Mouse (Mus musculus): ENCODE data around the gene Tnfsf15.

GRCm38 (mm10) chr4:63756072-63756471, 11.2 kb upstream of the Tnfsf15 start:
- TF ChIP-seq MAFK (IDR thresholded peaks at IDR 0.05; ENCODE audit: insufficient read depth, low read depth, low read length): no peak
- no peak for TF ChIP-seq CHD2 (IDR thresholded peaks at IDR 0.05; ENCODE audit: low read depth, low read length)
- no peak for TF ChIP-seq ZC3H11A (IDR thresholded peaks at IDR 0.05; ENCODE audit: borderline replicate concordance, low read depth, low read length)
- TF ChIP-seq ZNF384 (IDR thresholded peaks at IDR 0.05; ENCODE audit: low read depth, low read length): no peak
- TF ChIP-seq HCFC1 (IDR thresholded peaks at IDR 0.05; ENCODE audit: borderline replicate concordance, insufficient read depth, low read length): no peak

All from ES-E14 (cell line).